ENCODE assay signal across 29 mouse cellular contexts in the genomic region with DNA sequence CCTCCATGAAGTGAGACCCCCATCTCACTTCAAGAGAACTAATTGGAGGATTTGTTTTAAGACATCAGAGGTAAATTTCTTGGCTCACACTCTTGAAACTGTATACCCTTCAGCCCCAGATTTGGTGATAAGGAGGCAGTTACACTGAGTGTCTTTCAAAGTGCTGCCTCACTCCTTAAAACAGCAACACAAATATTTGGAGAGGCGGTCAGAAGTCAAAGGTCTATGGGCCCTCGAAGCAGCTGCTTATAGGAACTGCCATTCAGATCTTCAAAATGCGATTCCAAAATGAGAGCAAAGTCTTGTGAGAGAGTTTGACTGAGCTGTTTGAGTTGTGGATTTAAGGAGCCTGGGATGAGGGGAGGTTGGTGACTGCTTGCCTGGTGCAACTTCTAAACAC.
A peak's percentile ranks its signal among the peaks of the same experiment; 100 is the strongest.
DNase-seq lines count a peak whose midpoint lies in the region; ATAC-seq and TF ChIP-seq lines count a peak whose summit lies in the region.
"Had no signal": no experiment of that assay in that cellular context is flagged by ENCODE, and none has a peak within 500 bp of the region (broad histone marks: within the 10 kb centered on the region; RNA-seq: fewer than 3 reads in every experiment).

No protein-coding gene starts in this region.

- H3K4me2 ChIP-seq in kidney, embryonic 16.5 days (replicated peaks; ENCODE audit: low read depth, low read length), result no peak overlapping the region
- H3K4me2 ChIP-seq in lung, embryonic 16.5 days (ENCODE audit: low read depth, low read length), result no peak overlapping the region
- H3K4me2 ChIP-seq: heart, embryonic 12.5 days; hindbrain, embryonic 14.5 days; limb, embryonic 13.5 days; liver, embryonic 11.5 days; midbrain, embryonic 12.5 days; neural tube, embryonic 12.5 days had no signal

- no peaks in the 10 kb centered on the region for H3K36me3 ChIP-seq in kidney, embryonic 16.5 days (ENCODE audit: insufficient read depth, low read length)
- no peaks in the 10 kb centered on the region for H3K36me3 ChIP-seq in lung, embryonic 16.5 days (ENCODE audit: control insufficient read depth, insufficient read depth, low read length)
- H3K36me3 ChIP-seq: heart, embryonic 12.5 days; limb, embryonic 13.5 days; neural tube, embryonic 12.5 days had no signal

- H3K4me3 ChIP-seq in kidney, embryonic 16.5 days (ENCODE audit: low read length), result no peak overlapping the region
- no peak overlapping the region for H3K4me3 ChIP-seq in lung, embryonic 16.5 days (ENCODE audit: low read length)
- no peak overlapping the region for H3K4me3 ChIP-seq in lung, adult 2 months (replicated peaks; ENCODE audit: extremely low read depth, low read depth, low read length)
- H3K4me3 ChIP-seq: heart, embryonic 12.5 days; layer of hippocampus, adult 2 months; limb, embryonic 13.5 days; megakaryocyte, embryonic 14.5 days; midbrain, embryonic 12.5 days; myocyte; neural tube, embryonic 12.5 days had no signal

- no peak overlapping the region for H3K27ac ChIP-seq in kidney, embryonic 16.5 days (ENCODE audit: low read length)
- no peak overlapping the region for H3K27ac ChIP-seq in lung, embryonic 16.5 days (ENCODE audit: low read length)
- H3K27ac ChIP-seq: hindbrain, embryonic 14.5 days; layer of hippocampus, adult 2 months; limb, embryonic 13.5 days; midbrain, embryonic 12.5 days; neural tube, embryonic 12.5 days; stomach, postnatal 0 days had no signal

- TF ChIP-seq POLR2A in lung, adult 2 months (IDR thresholded peaks at IDR 0.05; ENCODE audit: borderline replicate concordance, extremely low read depth, low read depth, low read length), result no peak

- no peak overlapping the region for H3K9ac ChIP-seq in kidney, embryonic 16.5 days (replicated peaks; ENCODE audit: low read length)
- no peak overlapping the region for H3K9ac ChIP-seq in lung, embryonic 16.5 days (ENCODE audit: low read length)
- H3K9ac ChIP-seq: heart, embryonic 12.5 days; hindbrain, embryonic 14.5 days; limb, embryonic 13.5 days; midbrain, embryonic 12.5 days; neural tube, embryonic 12.5 days had no signal

- no peaks in the 10 kb centered on the region for H3K9me3 ChIP-seq in kidney, embryonic 16.5 days (ENCODE audit: low read length)
- peaks cover 4% of the 10 kb centered on the region; the same call in 1 of the 2 replicates for H3K9me3 ChIP-seq in lung, embryonic 16.5 days (ENCODE audit: control insufficient read depth, low read length)
- H3K9me3 ChIP-seq: heart, embryonic 12.5 days; limb, embryonic 13.5 days; midbrain, embryonic 12.5 days; neural tube, embryonic 12.5 days had no signal

- no peak for TF ChIP-seq CTCF in lung, adult 2 months (IDR thresholded peaks at IDR 0.05; ENCODE audit: insufficient read depth, low read length)

- H3K4me1 ChIP-seq in kidney, embryonic 16.5 days (ENCODE audit: insufficient read depth, low read length), result peaks cover 8% of the 10 kb centered on the region
- H3K4me1 ChIP-seq in lung, embryonic 16.5 days (replicated peaks; ENCODE audit: control insufficient read depth, insufficient read depth, low read length), result peaks cover 18% of the 10 kb centered on the region
- peaks cover 4% of the 10 kb centered on the region for H3K4me1 ChIP-seq in lung, adult 2 months (ENCODE audit: control insufficient read depth, insufficient read depth, low read length)
- H3K4me1 ChIP-seq: megakaryocyte, embryonic 14.5 days; midbrain, embryonic 12.5 days; neural tube, embryonic 12.5 days had no signal

- peak; percentile 48 for DNase-seq in embryo, embryonic 10 days (ENCODE audit: low spot score)
- DNase-seq in embryo, embryonic 9.5 days (ENCODE audit: extremely low spot score), result no peak
- DNase-seq in kidney, postnatal 10 days, result no peak
- no peak for DNase-seq in lung, adult 2 months
- no peak for DNase-seq in heart, adult 18-20 months
- DNase-seq: cerebellum, adult 8-10 months; cerebellum, postnatal 25 days; gastrocnemius, postnatal 14 days; kidney, postnatal 36 days; right cerebral cortex, adult 18-20 months; spleen, adult 18-20 months; thymus, adult 18-20 months; thymus, postnatal 25 days had no signal

- peak; percentile 23; the same call in 1 of the 2 replicates for ATAC-seq in kidney, embryonic 16.5 days (ENCODE audit: low FRiP score, low TSS enrichment)
- peak; percentile 64 for ATAC-seq in lung, embryonic 16.5 days (ENCODE audit: low read depth)
- no peak for ATAC-seq in megakaryocyte progenitor cell, adult 5-6 weeks (replicated peaks; ENCODE audit: poor library complexity)
- ATAC-seq: forebrain, embryonic 14.5 days; intestine, postnatal 0 days had no signal

- 20% methylated on average over 3 of the region's 3 CpGs for WGBS in kidney, embryonic 16.5 days
- 14% methylated on average over 3 of the region's 3 CpGs for WGBS in lung, embryonic 16.5 days
- WGBS in lung, adult 2 months, result 29% methylated on average over 3 of the region's 3 CpGs

- no peaks in the 10 kb centered on the region for H3K27me3 ChIP-seq in kidney, embryonic 16.5 days (ENCODE audit: insufficient read depth, low read length)
- H3K27me3 ChIP-seq in lung, embryonic 16.5 days (ENCODE audit: control insufficient read depth, insufficient read depth, low read depth, low read length), result no peaks in the 10 kb centered on the region
- H3K27me3 ChIP-seq: CH12.LX; heart, embryonic 12.5 days; limb, embryonic 13.5 days; megakaryocyte, embryonic 14.5 days; midbrain, embryonic 12.5 days; neural tube, embryonic 12.5 days had no signal
